Mouse (Mus musculus) brain, embryonic 14.5 days (tissue): ENCODE measurements at regions not wholly inside any gene's neighbourhood (a gene's known extent, or its start where the extent isn't known, plus 50 kb on each side); places are given as distances from the start of the nearest gene placed in this dataset.

Experiments
- CTCF ChIP-seq: fragments of 200-500 bp; IDR thresholded peaks from 2 replicates; pipeline ENCODE4 v1.5.1; 2012; ENCODE audit warnings: inconsistent platforms, mild to moderate bottlenecking, moderate library complexity, borderline replicate concordance; ENCODE audit not compliant: insufficient read depth, insufficient read length; ENCODE audit errors: extremely low read depth
- POLR2A ChIP-seq: fragments of 200-500 bp; IDR thresholded peaks from 2 replicates; pipeline ENCODE4 v1.6.1; 2012; ENCODE audit warnings: mild to moderate bottlenecking, inconsistent platforms, borderline replicate concordance; ENCODE audit not compliant: poor library complexity, insufficient read depth, insufficient read length, severe bottlenecking; ENCODE audit errors: extremely low read depth

DNA sequence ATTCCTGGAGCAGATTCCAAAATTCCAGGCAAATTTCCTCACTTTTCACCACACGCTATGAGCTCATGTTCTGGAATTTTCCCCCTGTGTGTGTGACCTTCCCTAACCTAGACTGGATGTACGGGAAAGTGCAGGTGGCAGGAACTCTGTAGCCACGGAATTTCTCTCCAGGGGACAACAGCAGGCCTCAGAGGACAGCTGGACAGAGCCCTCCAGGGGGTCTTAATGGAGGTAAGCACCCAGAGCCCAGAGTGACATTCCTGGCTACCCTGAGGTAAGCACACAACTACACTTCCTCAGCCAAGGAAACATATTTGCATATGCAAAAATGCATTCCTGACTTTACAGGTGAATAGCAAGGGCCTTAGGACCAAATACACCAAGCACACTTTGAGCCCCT is 135.8 kb downstream of the Fam43a start:
- TF ChIP-seq CTCF (no peak), POLR2A (no peak)
